Mouse (Mus musculus): ENCODE results near the gene Mcmbp. TPM values are rescaled to one million over a fixed set of nuclear protein-coding genes. Genes with fewer than 3 reads are reported as not detected.
"Not testable (repeated sequence)": the region's sequence is repeated elsewhere in the genome, so short reads cannot be mapped to it uniquely, and the experiment has no call there.

Gene Mcmbp
- total RNA-seq, 2 experiments from 2014 or later: 27.5 to 27.7 TPM

DNA sequence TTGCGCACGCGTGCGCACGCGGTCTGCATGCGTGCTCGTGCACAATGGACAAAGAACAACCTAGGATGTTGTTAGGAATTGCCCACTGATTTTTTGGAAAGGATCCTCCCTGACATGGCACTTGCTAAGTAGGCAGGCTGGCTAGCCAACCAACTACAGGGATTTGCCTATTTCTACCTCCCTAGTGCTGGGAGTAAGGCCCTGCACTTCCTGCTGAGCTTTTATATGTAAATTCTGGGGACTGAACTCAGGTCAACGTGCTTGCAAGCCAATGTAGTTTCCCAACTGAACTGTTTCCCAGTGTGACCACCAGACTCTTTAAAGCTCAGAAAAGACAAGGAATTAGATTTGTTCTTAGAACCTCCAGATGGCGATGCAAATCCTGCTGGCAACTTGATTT, 13.3 kb downstream of the Mcmbp start:
- intact Hi-C loops (cut with DNase I): no loop called here
- DNase-seq (ENCODE audit: extremely low spot score in 1 of 2, low spot score in 2 of 2): no peak

DNA sequence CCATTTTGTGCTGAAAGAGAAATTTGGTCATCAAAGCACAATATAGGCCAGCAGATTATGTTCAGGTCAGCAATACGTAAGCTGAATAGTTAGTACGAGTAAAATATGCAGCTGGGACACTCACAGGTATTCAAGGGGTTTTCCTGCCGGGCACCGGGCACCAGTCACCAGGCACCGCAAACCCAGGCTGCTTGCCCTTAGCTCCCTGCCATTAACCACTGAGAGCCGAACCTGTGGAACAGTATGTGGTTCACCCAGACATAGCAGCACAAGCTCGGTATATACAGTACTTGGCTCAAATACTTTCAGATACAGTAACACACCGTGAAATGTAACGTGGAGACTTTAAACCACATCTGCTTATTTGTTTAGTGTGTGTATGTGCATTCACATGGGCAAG, 15.1 kb downstream of the Mcmbp start:
- DNase-seq (ENCODE audit: extremely low spot score in 1 of 2, low spot score in 2 of 2): no peak
- intact Hi-C loops (cut with DNase I): no loop called here

DNA sequence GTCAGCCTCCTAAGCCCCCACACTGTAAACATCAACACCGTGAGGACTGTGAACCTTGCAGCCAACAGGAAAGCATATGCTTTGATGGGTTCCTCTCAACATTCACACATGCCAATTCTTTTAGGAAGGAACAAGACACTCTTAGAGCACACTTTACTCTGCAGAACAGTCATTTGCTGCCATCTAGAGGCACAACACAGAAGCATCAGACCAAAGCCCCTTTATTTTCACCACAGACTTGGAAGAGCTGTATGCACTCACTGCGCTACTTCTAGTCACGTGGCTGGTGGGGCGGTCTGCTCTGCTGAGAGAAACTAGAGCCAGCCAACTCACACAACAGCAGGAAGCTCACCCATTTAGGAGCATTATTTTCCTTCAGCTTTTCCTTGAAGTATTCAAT, 15.5 kb downstream of the Mcmbp start:
- peak; percentile 83 to 89 for DNase-seq (ENCODE audit: extremely low spot score in 1 of 2, low spot score in 2 of 2)
- intact Hi-C loops (cut with DNase I): no loop called here

DNA sequence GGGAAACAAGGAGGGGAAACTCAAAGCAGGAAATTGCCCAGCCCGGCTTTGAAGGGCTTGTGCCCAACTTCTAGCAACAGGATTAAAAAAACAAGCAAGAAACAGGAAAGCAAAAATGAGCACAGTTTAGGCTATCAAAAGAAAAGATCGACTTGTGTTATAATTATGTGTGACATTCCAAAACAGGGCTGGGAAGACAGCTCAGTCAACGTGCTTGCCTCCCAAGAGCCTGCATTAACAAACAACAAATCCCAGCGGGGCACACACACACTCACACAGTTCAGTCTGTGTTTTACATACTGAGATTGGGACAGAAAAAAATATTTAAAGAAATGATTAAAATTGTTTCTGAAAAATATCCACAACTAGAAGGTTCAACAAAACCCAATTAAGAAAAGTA, 22.3 kb downstream of the Mcmbp start:
- DNase-seq (ENCODE audit: extremely low spot score in 1 of 2, low spot score in 2 of 2): no peak
- intact Hi-C loops (cut with DNase I): no loop called here

DNA sequence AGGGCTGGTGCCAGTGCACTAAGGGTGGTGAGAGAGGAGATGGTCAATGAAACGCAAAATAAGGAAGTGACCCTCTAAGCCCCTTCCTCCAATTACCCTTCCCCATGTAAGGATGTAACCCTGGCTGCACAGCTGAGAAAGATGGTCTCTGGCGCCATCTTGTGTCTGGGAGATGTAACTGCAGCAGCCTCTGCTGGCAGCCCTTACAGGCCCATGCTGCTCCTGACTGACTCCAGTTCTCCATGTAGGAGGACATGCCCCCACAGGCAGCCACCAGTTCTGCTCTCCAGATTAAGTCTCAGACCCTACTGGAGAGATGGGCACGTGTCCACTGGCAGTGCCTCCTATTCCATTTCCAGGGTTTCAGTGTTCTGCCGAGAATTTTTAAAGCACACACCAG, 34.6 kb downstream of the Mcmbp start:
- intact Hi-C loops (cut with DNase I): no loop called here
- DNase-seq (ENCODE audit: extremely low spot score in 1 of 2, low spot score in 2 of 2): peak; percentile 63 to 67

DNA sequence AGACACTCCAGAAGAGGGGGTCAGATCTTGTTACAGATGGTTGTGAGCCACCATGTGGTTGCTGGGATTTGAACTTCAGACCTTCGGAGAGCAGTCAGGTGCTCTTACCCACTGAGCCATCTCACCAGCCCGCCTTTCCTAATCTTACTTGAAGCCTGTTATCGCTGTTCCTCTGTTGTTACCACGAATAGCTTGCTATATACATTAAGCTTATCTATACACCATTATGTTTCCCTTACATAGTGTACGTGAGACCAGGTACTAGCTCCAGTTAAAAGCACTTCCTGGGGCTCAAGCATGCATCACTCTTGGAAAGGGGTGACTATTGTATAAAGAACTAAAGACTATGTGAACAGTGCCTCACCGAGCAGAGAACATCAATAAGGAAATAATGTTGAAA, 40.3 kb downstream of the Mcmbp start:
- DNase-seq (ENCODE audit: extremely low spot score in 1 of 2, low spot score in 2 of 2); intact Hi-C loops (cut with DNase I): not testable (repeated sequence)

DNA sequence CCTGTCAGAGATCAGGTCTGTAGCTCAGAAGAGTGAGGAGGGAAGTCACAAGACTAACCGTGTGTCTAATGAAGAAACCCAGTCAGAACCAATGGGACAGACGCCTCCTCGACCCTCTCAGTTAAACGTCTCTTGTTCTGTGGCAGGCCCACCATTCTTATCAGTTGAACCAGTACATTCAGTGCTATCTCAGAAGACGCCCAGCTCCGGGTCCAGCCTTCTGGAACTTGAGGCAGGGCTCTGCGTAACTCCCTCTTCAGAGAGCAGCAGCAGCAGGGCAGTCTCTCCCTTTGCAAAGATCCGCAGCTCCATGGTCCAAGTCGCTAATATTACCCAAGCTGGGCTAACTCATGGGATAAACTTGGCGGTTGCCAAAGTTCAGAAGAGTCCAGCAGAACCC, 45.4 kb downstream of the Mcmbp start:
- intact Hi-C loops (cut with DNase I): loop anchor here (5.0 kb wide), 3 partner anchors 258 to 448 kb away; partner anchors contain the start of gene Tgfb1i1
- DNase-seq (ENCODE audit: extremely low spot score in 1 of 2, low spot score in 2 of 2): no peak

DNA sequence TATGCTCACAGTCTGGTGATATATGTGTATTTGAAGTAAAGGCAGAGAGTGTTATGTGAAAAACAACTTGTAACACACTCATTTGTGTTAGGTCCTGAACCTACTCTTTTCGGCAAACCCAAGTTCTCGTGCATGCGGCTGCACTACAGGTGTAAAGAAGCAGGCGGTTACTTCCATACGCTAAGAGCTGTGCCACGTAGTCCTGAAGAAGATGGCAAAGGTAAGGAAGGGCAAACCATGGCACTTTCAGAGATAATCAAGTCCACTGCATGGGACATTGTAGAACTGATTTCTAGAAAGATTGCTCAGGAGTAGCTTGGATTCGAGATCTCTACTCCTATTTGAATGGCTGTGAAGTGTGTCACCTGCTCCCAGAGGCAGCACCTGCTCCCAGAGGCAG, 48.1 kb downstream of the Mcmbp start:
- no peak for DNase-seq (ENCODE audit: extremely low spot score in 1 of 2, low spot score in 2 of 2)
- intact Hi-C loops (cut with DNase I): loop anchor here (5.0 kb wide), 3 partner anchors 255 to 445 kb away; partner anchors contain the start of gene Tgfb1i1

DNA sequence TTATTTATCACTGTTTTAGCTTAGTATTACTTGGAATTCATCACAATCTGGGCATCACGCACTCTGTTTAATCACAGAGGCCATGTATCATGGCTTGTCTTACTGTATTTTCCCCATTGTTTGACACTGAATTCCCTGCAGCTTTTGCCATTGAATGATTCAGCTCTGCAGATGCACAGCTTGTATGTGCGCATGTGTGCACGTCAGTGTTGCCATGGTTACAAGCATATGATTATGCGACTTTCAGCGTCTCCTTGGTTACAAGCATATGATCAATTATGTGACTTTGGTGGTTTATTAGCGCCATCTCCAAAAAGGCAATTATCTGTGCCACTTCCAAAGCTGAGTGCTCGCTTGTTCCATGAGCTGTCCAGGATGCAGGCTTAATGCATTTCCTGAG, 49.5 kb downstream of the Mcmbp start:
- intact Hi-C loops (cut with DNase I): loop anchor here (2.0 to 5.0 kb wide), 4 partner anchors 230 to 443 kb away; partner anchors contain the start of genes Tgfb1i1 and Tial1
- DNase-seq (ENCODE audit: extremely low spot score in 1 of 2, low spot score in 2 of 2): peak; percentile 50 to 87

DNA sequence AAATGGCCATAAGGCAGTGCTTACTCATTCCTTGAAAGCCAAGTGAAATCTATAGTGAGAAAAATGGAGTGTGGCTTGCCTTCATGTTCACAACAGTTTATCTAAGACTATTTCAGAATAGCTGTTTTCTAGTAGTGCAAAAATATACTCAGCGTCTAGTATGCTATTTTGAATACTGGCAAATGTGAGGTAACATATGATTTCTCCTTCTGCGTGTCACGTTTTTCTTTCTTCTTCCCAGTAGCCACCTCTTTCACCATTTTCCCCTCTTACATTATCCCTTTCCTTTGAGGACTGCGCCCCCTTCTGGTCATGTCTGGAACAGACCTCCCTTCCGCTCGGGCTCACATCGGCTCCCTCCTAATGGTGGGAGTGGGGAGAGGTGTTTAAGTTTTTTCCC, 50.2 kb downstream of the Mcmbp start:
- intact Hi-C loops (cut with DNase I): loop anchor here (2.0 to 5.0 kb wide), 4 partner anchors 229 to 443 kb away; partner anchors contain the start of genes Tgfb1i1 and Tial1
- DNase-seq (ENCODE audit: extremely low spot score in 1 of 2, low spot score in 2 of 2): peak; percentile 91 to 93

DNA sequence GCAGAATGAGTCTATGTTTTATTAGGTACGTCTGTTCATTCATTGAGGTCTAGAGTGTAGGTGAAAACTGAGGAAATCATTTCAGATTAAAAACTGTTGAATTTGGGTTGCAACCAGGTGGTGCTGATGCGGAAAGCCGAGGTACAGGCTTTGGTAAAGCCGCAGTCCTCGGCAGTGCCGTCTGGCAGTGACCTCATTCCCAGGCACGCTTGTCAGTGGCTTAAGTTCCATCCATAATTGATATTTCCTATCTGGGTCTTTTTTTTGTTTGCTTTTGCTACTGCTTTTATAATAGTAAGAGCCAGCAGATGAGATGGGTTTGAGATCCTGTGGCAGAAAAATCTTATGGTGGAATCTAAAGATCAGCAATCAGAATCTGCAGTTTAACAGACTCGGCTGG, 50.9 kb downstream of the Mcmbp start:
- no peak for DNase-seq (ENCODE audit: extremely low spot score in 1 of 2, low spot score in 2 of 2)
- intact Hi-C loops (cut with DNase I): no loop called here

DNA sequence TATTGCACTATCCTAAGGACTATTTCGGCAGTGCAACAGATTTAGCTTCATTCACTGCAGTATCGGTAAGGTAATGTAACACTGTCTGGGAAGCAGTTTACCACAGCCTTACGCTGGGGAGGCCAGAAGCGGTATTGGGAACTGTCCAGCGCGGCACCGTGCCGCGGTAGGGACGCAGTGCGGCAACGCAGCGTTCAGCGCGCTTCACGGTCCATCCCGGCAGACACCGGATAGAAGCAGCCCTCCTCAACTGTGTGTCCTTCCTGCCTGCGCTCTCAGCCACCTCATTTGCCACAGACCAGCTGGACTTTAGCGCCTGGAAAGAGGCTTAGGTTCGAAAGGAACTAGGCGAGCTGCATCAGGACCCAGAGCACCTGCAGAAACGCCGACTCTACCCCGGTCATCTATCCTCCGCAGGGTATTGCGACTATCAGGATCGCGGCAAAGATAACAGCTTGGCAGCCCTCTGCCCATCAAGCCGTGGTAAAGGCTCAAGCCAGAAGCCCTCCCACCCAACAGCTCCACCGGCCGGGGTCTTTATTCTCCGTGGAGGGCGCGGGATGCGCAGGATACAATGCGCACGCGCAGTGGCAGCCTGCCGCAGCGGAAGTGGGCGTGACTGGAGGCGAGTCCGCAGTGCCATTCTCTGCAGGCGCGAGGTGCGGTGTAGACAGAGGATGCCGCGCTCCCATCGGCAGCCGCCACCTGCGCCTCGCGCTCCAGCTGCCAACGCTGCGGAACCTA, 52.3 kb downstream of the Mcmbp start:
- DNase-seq (ENCODE audit: extremely low spot score in 1 of 2, low spot score in 2 of 2): peak; percentile 80 to 86
- intact Hi-C loops (cut with DNase I): no loop called here

DNA sequence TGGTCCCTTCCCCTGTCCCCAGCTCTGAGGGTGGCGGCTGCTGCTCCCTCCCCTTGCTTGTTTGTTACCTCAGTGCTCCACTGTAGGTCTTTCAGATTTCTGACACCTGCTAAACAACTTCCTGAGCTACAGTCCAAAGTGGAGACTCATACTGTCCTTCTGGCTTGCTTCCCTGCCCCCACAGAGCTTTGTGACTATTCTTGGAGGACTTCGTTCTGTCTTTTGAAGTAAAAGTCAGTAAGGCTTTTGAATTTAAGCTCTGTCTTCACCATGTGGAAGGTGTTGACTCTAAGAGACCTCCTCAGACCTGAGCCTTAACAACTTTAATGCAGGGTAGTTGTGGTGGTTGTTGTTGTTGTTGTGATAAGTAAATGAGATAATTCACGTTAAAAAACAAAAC, 61.7 kb downstream of the Mcmbp start:
- DNase-seq (ENCODE audit: extremely low spot score in 1 of 2, low spot score in 2 of 2): no peak
- intact Hi-C loops (cut with DNase I): no loop called here

DNA sequence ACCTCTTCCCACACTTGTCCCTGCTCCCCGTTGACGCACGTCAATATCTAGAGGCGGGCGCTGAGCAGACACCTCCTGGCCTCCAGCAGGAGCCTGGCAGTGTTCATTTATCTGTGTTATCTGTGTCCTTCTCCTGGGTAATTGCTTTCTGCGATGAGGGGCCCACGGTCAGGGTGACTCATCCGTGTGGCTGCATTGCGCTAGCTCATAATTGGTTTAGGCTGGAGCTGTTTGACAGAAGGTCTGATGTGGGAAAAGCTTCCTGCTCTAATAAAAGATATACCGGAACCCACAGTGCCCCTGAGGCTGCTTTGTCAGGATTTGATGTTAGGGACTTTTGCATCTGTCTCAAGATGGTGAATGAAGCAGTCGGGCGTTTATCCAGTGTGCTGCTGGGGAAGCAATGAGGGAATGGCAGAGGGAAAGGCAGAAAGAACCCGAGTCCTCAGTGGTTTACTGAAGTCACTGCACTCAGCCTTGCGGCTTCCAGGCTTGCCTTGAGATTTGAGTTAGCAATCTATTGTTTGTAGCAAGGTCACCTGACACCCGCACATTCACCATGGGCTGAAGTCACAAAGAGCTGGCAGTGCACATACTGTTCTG, 67.8 kb downstream of the Mcmbp start:
- intact Hi-C loops (cut with DNase I): no loop called here
- no peak for DNase-seq (ENCODE audit: extremely low spot score in 1 of 2, low spot score in 2 of 2)

DNA sequence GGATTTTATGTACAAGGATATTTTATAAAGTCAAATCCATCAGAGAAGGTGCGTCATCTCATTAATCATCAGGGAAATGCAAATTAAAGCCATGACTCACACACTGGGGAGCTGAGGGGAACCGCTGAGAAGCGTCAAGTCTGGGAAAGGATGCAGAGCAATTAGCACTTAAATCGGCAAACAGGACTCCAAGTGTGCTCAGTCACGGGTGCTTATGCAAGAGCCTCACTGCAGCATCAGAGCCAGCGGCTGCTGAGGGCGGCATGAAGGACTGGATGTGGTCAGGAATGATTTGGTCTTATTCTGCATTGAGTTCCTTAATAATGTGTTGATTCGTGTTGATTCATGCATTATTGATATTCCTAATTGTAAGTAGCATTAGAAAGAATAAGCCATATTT, 68.3 kb downstream of the Mcmbp start:
- no peak for DNase-seq (ENCODE audit: extremely low spot score in 1 of 2, low spot score in 2 of 2)
- intact Hi-C loops (cut with DNase I): no loop called here

DNA sequence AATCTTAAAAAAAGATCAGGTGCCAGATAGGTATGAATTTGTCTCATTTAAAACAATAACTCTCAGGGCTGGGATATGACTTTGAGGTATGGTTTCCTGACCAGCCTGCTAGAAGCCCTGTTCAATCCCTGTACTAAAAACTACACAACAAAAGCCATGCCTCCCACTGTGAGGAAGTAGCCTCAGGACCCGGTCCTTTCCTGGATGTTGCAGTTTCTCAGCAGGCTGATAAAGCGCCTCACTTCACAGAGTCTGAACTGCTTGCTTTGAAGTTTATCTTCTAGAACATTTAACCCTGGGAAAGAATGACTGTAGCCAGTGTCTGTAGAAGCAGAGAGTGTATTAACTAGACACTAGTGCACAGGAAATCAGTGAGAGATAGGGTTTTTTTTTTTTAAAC, 71.5 kb downstream of the Mcmbp start:
- no peak for DNase-seq (ENCODE audit: extremely low spot score in 1 of 2, low spot score in 2 of 2)
- intact Hi-C loops (cut with DNase I): no loop called here

DNA sequence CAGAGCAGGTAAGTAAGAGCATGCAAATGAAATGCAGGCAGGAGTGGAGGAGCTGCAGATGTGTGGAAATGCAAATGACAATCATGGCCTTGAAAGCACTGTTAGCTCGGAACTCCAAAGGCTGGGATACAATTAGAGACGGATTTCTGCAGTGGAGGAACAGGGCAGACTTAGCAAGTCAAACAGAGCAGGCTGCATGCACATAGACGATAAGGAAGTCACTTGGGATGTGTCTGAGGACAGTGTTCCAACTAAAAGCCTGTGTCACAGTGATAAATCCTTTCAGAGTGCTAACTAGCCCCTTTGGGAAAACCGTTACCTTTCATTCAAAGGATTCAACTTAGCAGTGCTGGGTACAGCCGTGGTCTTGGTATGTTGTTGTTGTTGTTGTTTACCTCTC, 72.5 kb downstream of the Mcmbp start:
- intact Hi-C loops (cut with DNase I): no loop called here
- DNase-seq (ENCODE audit: extremely low spot score in 1 of 2, low spot score in 2 of 2): no peak

DNA sequence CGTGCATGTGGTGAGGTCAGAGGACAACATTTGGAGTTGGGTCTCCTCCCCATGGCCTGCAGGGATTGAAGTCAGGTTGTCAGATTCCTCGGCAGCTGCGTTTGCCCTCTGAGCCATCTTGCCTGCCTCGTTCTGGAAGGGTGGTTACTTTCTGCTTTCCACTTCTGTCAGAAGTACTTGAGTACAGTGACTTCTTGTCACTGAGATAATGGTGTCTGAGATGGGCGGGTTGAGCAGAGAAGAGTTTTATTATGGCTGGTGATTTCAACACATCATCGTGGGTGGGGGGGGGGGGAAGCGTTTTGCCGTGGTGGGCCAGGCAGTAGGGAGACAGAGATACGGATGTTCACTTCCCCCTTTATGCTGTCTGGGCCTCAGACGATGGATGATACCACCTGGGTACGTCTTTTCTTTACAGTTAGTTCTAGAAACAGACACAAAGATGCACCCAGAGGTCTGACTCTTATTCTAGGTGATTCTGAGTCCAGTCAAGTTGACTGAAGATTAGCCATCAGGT, 75.4 kb downstream of the Mcmbp start:
- no peak for DNase-seq (ENCODE audit: extremely low spot score in 1 of 2, low spot score in 2 of 2)

DNA sequence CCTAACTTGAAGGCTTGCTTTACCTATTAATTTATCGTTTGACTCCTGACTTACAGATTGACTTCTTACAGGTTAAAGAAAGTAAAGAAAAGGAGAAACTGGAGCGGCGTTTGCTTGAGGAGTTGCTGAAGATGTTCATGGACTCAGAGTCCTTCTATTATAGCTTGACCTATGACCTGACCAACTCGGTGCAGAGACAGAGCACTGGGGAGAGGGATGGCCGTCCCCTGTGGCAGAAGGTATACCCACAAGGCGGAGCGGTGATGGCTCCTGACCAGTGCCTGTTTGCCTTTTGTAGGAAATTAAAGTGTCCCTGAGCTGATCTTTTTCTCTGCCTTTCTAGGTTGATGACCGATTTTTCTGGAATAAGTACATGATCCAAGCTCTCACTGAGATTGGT, 76.4 kb downstream of the Mcmbp start:
- no peak for DNase-seq (ENCODE audit: extremely low spot score in 1 of 2, low spot score in 2 of 2)
- intact Hi-C loops (cut with DNase I): no loop called here

More for the DNA sequence above, 75.4 kb downstream of the Mcmbp start:
- intact Hi-C loops (cut with DNase I): no loop called here

DNA sequence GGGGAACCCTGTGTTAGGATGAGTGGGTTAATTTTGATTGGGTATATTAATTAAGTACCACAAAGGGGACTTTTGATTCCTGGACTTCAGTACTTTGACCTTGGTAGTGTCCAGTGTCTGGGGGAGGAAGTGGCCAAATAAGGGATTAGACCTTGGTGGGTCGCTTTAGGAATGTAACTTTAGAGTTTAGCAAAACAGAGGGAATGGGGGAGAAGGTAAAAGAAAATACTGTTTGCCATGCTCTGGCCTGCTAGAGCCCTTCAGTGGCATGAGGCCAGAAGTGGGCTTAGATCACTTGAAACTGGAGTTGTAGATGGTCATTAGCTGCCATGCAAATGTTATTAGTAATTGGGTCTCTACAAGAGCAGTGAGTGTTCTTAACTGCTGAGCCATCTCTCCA, 83.3 kb downstream of the Mcmbp start:
- intact Hi-C loops (cut with DNase I): no loop called here
- no peak for DNase-seq (ENCODE audit: extremely low spot score in 1 of 2, low spot score in 2 of 2)

Data from left cerebral cortex, postnatal 10 days (tissue).